Mouse (Mus musculus) midbrain, embryonic 12.5 days (tissue): ENCODE measurements around the gene Lcn2. TPM values are rescaled to one million over a fixed set of nuclear protein-coding genes. Genes with fewer than 3 reads are reported as not detected.

Experiments
- ATAC-seq: fragments of 200-750 bp; cut with Nextera tagmentation; 2 replicates; pipeline ENCODE4 v1.8.0; 2017; ENCODE audit warnings: low read depth, moderate TSS enrichment, moderate library complexity; ENCODE audit not compliant: low FRiP score
- H3K27ac ChIP-seq: fragments of 300-500 bp; sonication (generic); replicated peaks from 2 replicates; pipeline ENCODE4 v1.5.1; 2016; ENCODE audit warnings: mild to moderate bottlenecking
- H3K27me3 ChIP-seq: fragments of 300-500 bp; sonication (generic); 2 replicates; pipeline ENCODE4 v1.6.1; 2016; ENCODE audit warnings: mild to moderate bottlenecking
- H3K36me3 ChIP-seq: fragments of 300-500 bp; sonication (generic); 2 replicates; pipeline ENCODE4 v1.6.1; 2016
- H3K4me1 ChIP-seq: fragments of 300-500 bp; sonication (generic); 2 replicates; pipeline ENCODE4 v1.6.1; 2016
- H3K4me2 ChIP-seq: fragments of 300-500 bp; sonication (generic); replicated peaks from 2 replicates; pipeline ENCODE4 v1.6.1; 2016; ENCODE audit warnings: mild to moderate bottlenecking, moderate library complexity
- H3K4me3 ChIP-seq: fragments of 300-500 bp; sonication (generic); 2 replicates; pipeline ENCODE4 v1.5.1; 2016; ENCODE audit warnings: mild to moderate bottlenecking
- H3K9ac ChIP-seq: fragments of 300-500 bp; sonication (generic); replicated peaks from 2 replicates; pipeline ENCODE4 v1.6.1; 2016; ENCODE audit warnings: mild to moderate bottlenecking, moderate library complexity
- H3K9me3 ChIP-seq: fragments of 300-500 bp; sonication (generic); 2 replicates; pipeline ENCODE4 v1.6.1; 2016; ENCODE audit warnings: mild to moderate bottlenecking
- WGBS: fragments of 180-500 bp; shearing (Covaris S2); methylation state at CpG from one replicate; pipeline ENCODE4 v1.1.7; 2016; 5-methylcytosine and 5-hydroxymethylcytosine counted together
- polyA plus RNA-seq: library from polyadenylated mRNA; unstranded; fragments of >200 nt; fragmentation: Nextera tagmentation; extraction: Ambion mirVana; gene quantifications from 2 replicates; pipeline ENCODE4 v1.2.1, GENCODE M21; 2016

The Lcn2 gene
- polyA plus RNA-seq, 1 experiment from 2014 or later: 0.60 TPM

DNA sequence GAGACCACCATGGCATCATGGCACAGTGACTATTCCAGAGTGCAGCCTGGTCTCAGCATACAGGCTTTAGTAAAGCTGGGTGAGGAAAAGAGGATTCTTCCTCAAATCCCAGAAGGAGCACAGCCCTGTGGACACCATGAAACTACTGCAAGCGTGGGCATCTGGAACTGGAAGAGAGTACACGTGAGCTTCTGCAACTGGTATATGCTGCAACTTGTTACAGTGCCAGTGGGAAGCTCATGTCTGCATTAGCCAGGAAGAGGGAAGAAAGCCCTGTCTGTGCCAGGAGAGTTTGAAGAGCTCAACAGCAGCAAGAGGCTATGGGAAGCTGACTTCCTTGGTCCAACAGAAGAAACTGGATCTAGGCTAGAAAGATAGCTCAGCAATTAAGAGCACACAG lies 5.4 kb downstream of the Lcn2 start:
- 87% methylated on average over 2 of the region's 2 CpGs for WGBS
- Histone ChIP-seq H3K27me3 (peaks cover 57% of the 10 kb centered on the region), H3K27ac (no peak overlapping the region)

DNA sequence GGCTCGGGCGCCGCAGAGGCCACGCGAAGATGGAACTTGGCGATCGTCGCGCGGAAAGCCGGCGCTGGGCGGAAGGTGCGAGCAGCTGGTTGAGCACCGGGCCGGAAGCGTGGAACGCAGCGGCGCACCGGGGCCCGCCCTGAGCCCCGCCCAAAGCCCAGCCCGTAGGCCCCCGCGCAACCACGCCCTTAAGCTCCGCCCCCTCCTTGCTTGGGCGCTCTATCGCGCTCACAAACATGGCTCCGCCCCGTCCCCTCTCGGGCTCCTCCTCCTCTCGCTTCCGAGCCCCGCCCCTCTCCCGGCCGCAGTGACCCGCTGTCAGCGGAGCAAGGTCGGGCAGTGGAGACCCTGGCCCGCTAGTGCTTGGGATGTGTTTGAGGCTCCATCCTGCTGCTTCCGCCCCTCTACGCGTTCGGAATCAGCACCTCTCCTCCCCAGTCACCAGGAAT lies 6.3 kb downstream of the Lcn2 start, which contains the start of gene 1110008P14Rik:
1110008P14Rik (minus strand) TSS at position 164 of the 449 bp plus-strand sequence.
- H3K4me2 ChIP-seq: peak within 1 kb of the TSS; percentile 80
- H3K27me3 ChIP-seq: peaks cover 52% of the 10 kb centered on the region
- H3K4me3 ChIP-seq: peak within 1 kb of the TSS; percentile 66
- H3K9ac ChIP-seq: peak within 1 kb of the TSS; percentile 66
- peaks cover 30% of the 10 kb centered on the region for H3K36me3 ChIP-seq
- peak; percentile 86 for ATAC-seq
- peaks cover 8% of the 10 kb centered on the region for H3K4me1 ChIP-seq
- no peaks in the 10 kb centered on the region for H3K9me3 ChIP-seq
- no peak within 1 kb of the TSS; the same call in 1 of the 2 replicates for H3K27ac ChIP-seq
- WGBS: 0% methylated on average over 40 of the region's 47 CpGs

More for the DNA sequence above, 5.4 kb downstream of the Lcn2 start:
- Histone ChIP-seq H3K9me3 (no peaks in the 10 kb centered on the region), H3K9ac (no peak overlapping the region), H3K4me3 (no peak overlapping the region), H3K36me3 (peaks cover 21% of the 10 kb centered on the region), H3K4me2 (no peak overlapping the region), H3K4me1 (peaks cover 8% of the 10 kb centered on the region)
- ATAC-seq: no peak

DNA sequence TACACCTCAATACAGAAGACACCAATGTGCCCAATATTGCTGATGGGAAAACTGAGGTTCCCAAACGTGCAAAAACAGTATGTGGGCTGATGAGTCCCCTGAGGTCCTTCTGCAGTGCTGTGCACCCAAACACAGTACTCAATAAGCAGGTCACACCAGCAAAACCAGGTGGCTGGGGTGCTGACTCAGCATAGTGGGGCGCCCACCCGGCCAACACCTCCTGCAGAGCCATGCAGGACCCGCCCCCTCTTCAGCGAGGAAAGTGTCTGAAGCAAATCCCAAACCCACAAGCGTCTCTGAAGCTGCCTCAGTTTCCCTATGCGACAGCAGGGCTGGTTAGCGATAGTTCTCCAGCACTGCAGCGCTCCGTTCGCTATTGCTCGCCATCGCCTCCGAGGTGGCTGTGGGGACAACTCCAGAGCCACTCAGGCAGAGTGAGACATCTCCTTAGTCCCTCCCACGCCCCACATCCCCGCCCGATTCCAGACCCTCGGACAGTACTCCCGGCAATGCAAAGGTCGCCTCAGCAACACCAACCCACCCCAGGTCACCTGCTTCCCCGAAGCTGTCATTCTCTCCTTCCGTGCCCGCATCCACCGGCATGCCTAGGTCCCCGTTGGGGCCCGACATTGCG lies 6.8 kb downstream of the Lcn2 start:
- H3K27me3 ChIP-seq: peaks cover 48% of the 10 kb centered on the region
- 2% methylated on average over 27 of the region's 27 CpGs for WGBS

DNA sequence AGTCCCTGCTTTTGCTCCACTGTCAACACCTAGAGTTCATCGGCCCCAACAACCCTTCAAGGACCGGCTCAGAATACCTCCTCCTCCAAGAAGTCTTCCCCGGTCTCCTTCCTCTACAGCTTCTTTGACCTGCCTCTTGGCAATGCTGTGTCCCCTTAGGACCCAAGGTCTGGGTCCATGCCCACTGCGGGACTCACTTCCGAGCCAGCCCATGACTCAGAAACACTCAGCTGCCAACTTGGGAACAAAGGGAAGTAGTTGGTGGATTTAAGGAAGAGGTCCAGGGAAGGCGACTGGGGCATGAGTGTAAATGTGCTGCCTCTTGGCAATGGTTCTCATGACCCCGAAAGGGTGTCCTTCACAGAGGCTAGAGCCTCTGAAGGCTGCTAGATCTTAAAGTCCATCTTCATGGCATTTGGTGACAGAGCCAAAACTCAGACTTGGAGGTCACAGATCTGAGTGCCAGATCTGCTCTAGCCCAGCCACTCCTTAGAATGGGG lies 8.0 kb downstream of the Lcn2 start:
- peaks cover 8% of the 10 kb centered on the region for H3K4me1 ChIP-seq
- no peak overlapping the region for H3K4me2 ChIP-seq
- H3K36me3 ChIP-seq: peaks cover 48% of the 10 kb centered on the region
- no peak overlapping the region for H3K9ac ChIP-seq
- no peak overlapping the region for H3K27ac ChIP-seq
- H3K9me3 ChIP-seq: no peaks in the 10 kb centered on the region
- ATAC-seq: no peak
- H3K4me3 ChIP-seq: no peak overlapping the region
- 96% methylated on average over 7 of the region's 7 CpGs for WGBS
- peaks cover 39% of the 10 kb centered on the region for H3K27me3 ChIP-seq

More for the DNA sequence above, 6.8 kb downstream of the Lcn2 start:
- Histone ChIP-seq H3K4me3 (peak overlapping the region; percentile 66), H3K9me3 (no peaks in the 10 kb centered on the region), H3K4me2 (peak overlapping the region; percentile 80), H3K36me3 (peaks cover 36% of the 10 kb centered on the region), H3K27ac (no peak overlapping the region), H3K4me1 (peaks cover 8% of the 10 kb centered on the region), H3K9ac (peak overlapping the region; percentile 66)
- peak; percentile 70 for ATAC-seq

- H3K9ac ChIP-seq: no peak overlapping the region
- ATAC-seq: no peak
- no peak overlapping the region for H3K27ac ChIP-seq
- peaks cover 74% of the 10 kb centered on the region for H3K36me3 ChIP-seq
- H3K9me3 ChIP-seq: no peaks in the 10 kb centered on the region
- peaks cover 12% of the 10 kb centered on the region; the same call in 1 of the 2 replicates for H3K27me3 ChIP-seq
- 94% methylated on average over 10 of the region's 10 CpGs for WGBS
- H3K4me2 ChIP-seq: no peak overlapping the region
- peaks cover 5% of the 10 kb centered on the region for H3K4me1 ChIP-seq
- no peak overlapping the region for H3K4me3 ChIP-seq
Observed at GRCm38 (mm10) chr2:32376963-32377362, 11.1 kb downstream of the Lcn2 start.

DNA sequence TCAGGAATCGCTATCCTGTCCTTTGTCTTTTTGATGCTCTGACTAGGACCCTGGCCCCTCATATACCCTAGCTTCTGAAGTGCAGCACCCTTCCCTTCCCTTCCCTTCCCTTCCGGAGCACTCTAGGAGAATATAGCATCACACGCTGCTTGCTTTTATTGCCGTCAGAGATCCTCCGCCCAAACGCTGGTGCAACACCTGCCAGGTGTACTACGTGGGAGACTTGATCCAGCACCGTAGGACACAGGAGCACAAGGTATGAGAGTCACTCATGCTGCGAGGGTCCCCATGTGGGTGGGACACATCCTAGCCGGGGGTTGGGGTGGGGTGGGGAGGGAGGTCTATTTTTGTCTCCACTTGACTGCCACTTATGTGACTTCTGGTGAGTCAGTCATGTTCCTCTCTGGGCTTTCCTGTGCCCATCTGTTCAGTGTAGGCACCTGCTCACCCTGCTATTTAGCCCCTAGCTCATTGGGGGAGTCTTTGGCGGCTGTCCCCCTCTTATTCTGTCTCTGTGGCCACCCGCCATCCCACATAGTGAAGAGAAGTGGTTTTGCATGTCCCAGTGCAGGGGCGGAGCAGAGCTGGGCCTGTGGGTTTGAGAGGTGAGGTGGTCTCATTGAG lies 12.6 kb downstream of the Lcn2 start:
- Histone ChIP-seq H3K27ac (no peak overlapping the region), H3K27me3 (peaks cover 9% of the 10 kb centered on the region; the same call in 1 of the 2 replicates), H3K9ac (no peak overlapping the region), H3K4me3 (no peak overlapping the region), H3K9me3 (no peaks in the 10 kb centered on the region), H3K4me1 (no peaks in the 10 kb centered on the region), H3K4me2 (no peak overlapping the region), H3K36me3 (peaks cover 89% of the 10 kb centered on the region)
- no peak for ATAC-seq
- WGBS: 95% methylated on average over 13 of the region's 13 CpGs

- WGBS: 89% methylated on average over 10 of the region's 10 CpGs
- Histone ChIP-seq H3K36me3 (peaks cover 93% of the 10 kb centered on the region), H3K4me1 (no peaks in the 10 kb centered on the region), H3K27ac (no peak overlapping the region), H3K4me3 (no peak overlapping the region), H3K9me3 (no peaks in the 10 kb centered on the region), H3K27me3 (0 out of 2 replicates have a peak, but pooled peaks cover 3% of the 10 kb centered on the region), H3K4me2 (no peak overlapping the region), H3K9ac (no peak overlapping the region)
- ATAC-seq: no peak
Observed at GRCm38 (mm10) chr2:32374191-32374590, 13.9 kb downstream of the Lcn2 start.

DNA sequence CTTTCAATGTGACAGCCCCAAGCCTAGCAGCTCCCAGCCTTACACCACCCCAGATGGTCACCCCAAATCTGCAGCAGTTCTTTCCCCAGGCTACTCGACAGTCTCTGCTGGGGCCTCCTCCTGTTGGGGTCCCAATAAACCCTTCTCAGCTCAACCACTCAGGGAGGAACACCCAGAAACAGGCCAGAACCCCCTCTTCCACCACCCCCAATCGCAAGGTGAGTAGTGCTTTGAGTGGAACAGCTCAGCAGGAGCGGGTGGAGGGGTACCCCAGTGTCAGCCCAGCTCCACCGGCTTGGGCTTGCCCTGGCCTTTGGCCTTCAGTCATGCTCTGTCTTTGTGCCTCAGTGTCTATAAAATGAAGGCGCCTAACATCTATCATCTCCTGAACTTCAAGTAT lies 20.7 kb downstream of the Lcn2 start:
- H3K27ac ChIP-seq: no peak overlapping the region
- H3K4me3 ChIP-seq: no peak overlapping the region
- no peak overlapping the region for H3K9ac ChIP-seq
- H3K4me2 ChIP-seq: no peak overlapping the region
- peaks cover 11% of the 10 kb centered on the region for H3K4me1 ChIP-seq
- peaks cover 63% of the 10 kb centered on the region for H3K36me3 ChIP-seq
- H3K27me3 ChIP-seq: no peaks in the 10 kb centered on the region
- ATAC-seq: no peak
- WGBS: 95% methylated on average over 5 of the region's 5 CpGs
- no peaks in the 10 kb centered on the region for H3K9me3 ChIP-seq

DNA sequence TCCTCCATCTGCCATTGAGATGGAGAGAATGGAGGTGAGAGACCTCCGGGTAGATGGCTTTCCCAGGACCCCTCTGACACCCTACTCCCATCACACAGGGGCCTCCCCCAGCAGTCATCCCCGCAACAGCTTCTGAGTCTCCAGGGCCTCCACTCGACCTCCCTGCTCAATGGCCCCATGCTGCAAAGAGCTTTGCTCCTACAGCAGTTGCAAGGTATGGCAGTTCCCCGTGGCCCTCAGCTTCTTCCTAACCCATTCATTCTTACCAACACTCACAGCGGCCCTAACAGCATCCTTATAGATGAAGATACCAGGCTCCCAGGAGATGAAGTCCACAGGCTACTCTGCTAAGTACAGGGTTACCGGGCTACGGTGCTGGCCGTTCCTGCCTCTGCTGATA lies 23.9 kb downstream of the Lcn2 start:
- H3K27me3 ChIP-seq: peaks cover 10% of the 10 kb centered on the region
- peaks cover 34% of the 10 kb centered on the region for H3K36me3 ChIP-seq
- H3K27ac ChIP-seq: no peak overlapping the region
- WGBS: 87% methylated on average over 8 of the region's 8 CpGs
- H3K4me3 ChIP-seq: peak overlapping the region; percentile 86; the same call in 1 of the 2 replicates
- no peaks in the 10 kb centered on the region for H3K9me3 ChIP-seq
- H3K4me2 ChIP-seq: peak overlapping the region; percentile 88
- no peak for ATAC-seq
- H3K9ac ChIP-seq: peak overlapping the region; percentile 89; the same call in 1 of the 2 replicates
- peaks cover 23% of the 10 kb centered on the region for H3K4me1 ChIP-seq

DNA sequence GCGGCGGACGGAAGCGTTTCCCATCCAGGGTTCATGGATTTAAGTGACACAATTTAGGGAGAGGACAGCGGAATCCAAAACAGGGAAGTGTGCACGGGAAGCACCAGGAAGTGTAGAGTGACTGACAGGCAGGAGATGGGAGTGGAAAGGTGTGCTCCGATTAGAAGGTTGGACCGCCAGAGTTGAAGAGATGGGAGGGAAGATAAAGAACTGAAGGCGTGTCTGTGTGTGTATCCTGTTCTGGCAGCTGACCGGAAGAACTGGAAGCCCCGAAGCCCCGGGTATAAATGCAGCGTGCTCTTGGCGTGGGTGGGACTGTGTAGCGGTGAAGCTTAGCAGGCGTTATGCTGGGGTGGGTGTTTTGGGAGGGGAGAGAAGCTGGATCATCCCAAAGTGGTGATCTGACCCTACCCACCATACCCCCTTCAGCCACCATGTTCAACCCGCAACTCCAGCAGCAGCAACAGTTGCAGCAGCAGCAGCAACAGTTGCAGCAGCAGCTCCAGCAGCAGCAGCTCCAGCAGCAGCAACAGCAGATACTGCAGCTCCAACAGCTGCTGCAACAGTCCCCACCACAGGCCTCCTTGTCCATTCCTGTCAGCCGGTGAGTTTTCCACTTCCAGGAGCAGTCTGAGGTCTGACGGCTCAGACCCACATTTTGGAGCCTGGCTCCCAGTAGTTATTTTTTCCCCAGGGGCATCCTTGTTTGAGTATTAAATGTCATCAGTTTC lies 24.5 kb downstream of the Lcn2 start:
- H3K36me3 ChIP-seq: peaks cover 34% of the 10 kb centered on the region
- no peak for ATAC-seq
- peak overlapping the region; percentile 86 for H3K4me3 ChIP-seq
- H3K27ac ChIP-seq: peak overlapping the region; percentile 83
- H3K4me1 ChIP-seq: peaks cover 23% of the 10 kb centered on the region
- H3K4me2 ChIP-seq: peak overlapping the region; percentile 88
- no peaks in the 10 kb centered on the region for H3K9me3 ChIP-seq
- H3K9ac ChIP-seq: peak overlapping the region; percentile 89
- H3K27me3 ChIP-seq: peaks cover 10% of the 10 kb centered on the region
- 13% methylated on average over 19 of the region's 19 CpGs for WGBS

GRCm38 (mm10) chr2:32362817-32363340 lies 25.2 kb downstream of the Lcn2 start:
- under 1% methylated on average over 53 of the region's 53 CpGs for WGBS
- peak overlapping the region; percentile 88 for H3K4me2 ChIP-seq
- H3K9me3 ChIP-seq: no peaks in the 10 kb centered on the region
- peak overlapping the region; percentile 83 for H3K27ac ChIP-seq
- peak overlapping the region; percentile 86 for H3K4me3 ChIP-seq
- H3K36me3 ChIP-seq: peaks cover 29% of the 10 kb centered on the region
- H3K27me3 ChIP-seq: peaks cover 10% of the 10 kb centered on the region
- peak overlapping the region; percentile 89 for H3K9ac ChIP-seq
- peak; percentile 83 for ATAC-seq
- peaks cover 23% of the 10 kb centered on the region for H3K4me1 ChIP-seq
